Mouse (Mus musculus) kidney, postnatal 0 days (tissue): ENCODE measurements at regions not wholly inside any gene's neighbourhood (a gene's known extent, or its start where the extent isn't known, plus 50 kb on each side); places are given as distances from the start of the nearest gene placed in this dataset.

Experiments
- ATAC-seq: fragments of 200-750 bp; cut with Nextera tagmentation; replicated peaks from 2 replicates; pipeline ENCODE4 v1.8.0; 2017; ENCODE audit warnings: low read depth, moderate number of reproducible peaks, moderate TSS enrichment, moderate library complexity; ENCODE audit not compliant: low FRiP score
- DNase-seq: peaks from one replicate; pipeline ENCODE4 v3.0.0-alpha.2; 2016; ENCODE audit warnings: low spot score
- H3K27ac ChIP-seq: fragments of 300-500 bp; sonication (generic); 2 replicates; pipeline ENCODE4 v1.5.1; 2014; ENCODE audit warnings: mild to moderate bottlenecking
- H3K27me3 ChIP-seq: fragments of 300-500 bp; sonication (generic); 2 replicates; pipeline ENCODE4 v1.6.1; 2014; ENCODE audit warnings: low read length, mixed read lengths; ENCODE audit not compliant: insufficient read depth
- H3K36me3 ChIP-seq: fragments of 300-500 bp; sonication (generic); 2 replicates; pipeline ENCODE4 v1.6.1; 2014; ENCODE audit warnings: low read length, mixed read lengths; ENCODE audit not compliant: insufficient read depth
- H3K4me1 ChIP-seq: fragments of 300-500 bp; sonication (generic); replicated peaks from 2 replicates; pipeline ENCODE4 v1.6.1; 2014; ENCODE audit warnings: antibody characterized with exemption, low read length, mixed read lengths; ENCODE audit not compliant: insufficient read depth
- H3K4me2 ChIP-seq: fragments of 300-500 bp; sonication (generic); 2 replicates; pipeline ENCODE4 v1.6.1; 2014; ENCODE audit warnings: mild to moderate bottlenecking, low read length, moderate library complexity, mixed read lengths
- H3K4me3 ChIP-seq: fragments of 300-500 bp; sonication (generic); replicated peaks from 2 replicates; pipeline ENCODE4 v1.5.1; 2014; ENCODE audit warnings: low read depth, low read length
- H3K9ac ChIP-seq: fragments of 300-500 bp; sonication (generic); 2 replicates; pipeline ENCODE4 v1.6.1; 2014; ENCODE audit warnings: low read depth, low read length
- H3K9me3 ChIP-seq: fragments of 300-500 bp; sonication (generic); replicated peaks from 2 replicates; pipeline ENCODE4 v1.6.1; 2016; ENCODE audit warnings: low read length, inconsistent platforms, mixed read lengths
- CTCF ChIP-seq: IDR thresholded peaks from 2 replicates; pipeline ENCODE4 v1.5.1; 2016; ENCODE audit warnings: antibody characterized with exemption, low read depth, mild to moderate bottlenecking, moderate library complexity
- WGBS: fragments of 180-500 bp; shearing (Covaris S2); extraction: QIAGEN DNeasy Blood & Tissue Kit; methylation state at CpG from one replicate; pipeline ENCODE4 v1.1.7; 2014; 5-methylcytosine and 5-hydroxymethylcytosine counted together

DNA sequence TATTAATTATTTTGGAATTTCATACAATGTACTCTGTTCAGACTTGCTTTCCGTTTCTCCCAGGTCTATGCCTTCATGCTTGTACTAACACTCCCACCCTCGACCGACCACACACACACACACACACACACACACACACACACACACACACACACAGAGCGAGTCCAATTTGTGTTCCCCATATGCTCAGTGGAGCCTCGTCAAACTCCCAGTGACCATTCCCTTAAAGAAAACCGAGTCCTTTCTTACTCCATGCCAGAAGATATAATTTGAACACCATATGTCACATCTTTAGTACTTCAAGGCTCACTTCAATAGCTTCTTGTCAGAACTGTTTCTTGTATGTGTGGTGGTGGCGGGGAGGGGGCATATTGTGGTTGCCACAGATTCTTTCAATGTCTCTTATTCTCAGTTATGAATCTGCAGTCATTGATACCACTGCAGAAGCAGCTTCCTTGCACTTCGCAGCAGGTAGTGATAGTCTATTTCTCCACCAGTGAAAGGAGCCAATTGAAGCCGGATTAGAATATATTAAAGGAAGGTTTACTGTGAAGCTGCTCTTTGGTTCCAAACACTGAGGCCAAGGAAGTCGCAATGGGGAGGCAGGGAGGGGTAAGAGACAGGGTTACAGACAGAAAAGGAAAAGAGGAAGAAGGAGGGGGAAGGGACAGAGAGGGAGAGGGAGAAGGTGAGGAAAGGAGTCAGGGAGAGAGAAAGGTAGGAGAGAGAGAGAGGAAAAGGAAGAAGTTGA lies 672.3 kb downstream of the Vgll3 start:
- ATAC-seq = no peak
- Histone ChIP-seq H3K27ac (no peak overlapping the region), H3K27me3 (no peaks in the 10 kb centered on the region), H3K4me3 (no peak overlapping the region), H3K9me3 (no peaks in the 10 kb centered on the region), H3K4me2 (no peak overlapping the region), H3K4me1 (no peaks in the 10 kb centered on the region), H3K9ac (no peak overlapping the region), H3K36me3 (no peaks in the 10 kb centered on the region)
- TF ChIP-seq CTCF = no peak
- WGBS = 74% methylated on average over 10 of the region's 10 CpGs
- DNase-seq = no peak

DNA sequence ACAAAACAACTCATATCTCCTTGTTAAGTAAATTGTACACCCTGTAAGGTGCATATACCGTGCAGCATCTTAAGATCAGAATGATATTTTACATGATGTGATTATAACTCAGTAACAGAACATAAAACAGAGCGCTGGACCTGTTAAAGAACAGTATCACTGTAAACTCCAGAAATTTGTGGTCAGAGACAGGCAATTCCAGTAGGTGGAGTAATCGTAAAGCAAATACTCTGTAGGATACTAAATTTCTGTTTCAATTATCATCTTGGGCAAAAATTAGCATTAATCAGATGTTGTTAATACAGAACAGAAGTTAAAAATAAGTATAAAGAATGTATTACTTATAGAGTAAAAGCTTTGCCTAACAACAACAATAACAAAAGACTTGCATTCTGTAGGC lies 680.5 kb downstream of the Vgll3 start:
- Histone ChIP-seq H3K9ac (no peak overlapping the region), H3K9me3 (no peaks in the 10 kb centered on the region), H3K36me3 (no peaks in the 10 kb centered on the region), H3K4me1 (no peaks in the 10 kb centered on the region), H3K4me3 (no peak overlapping the region), H3K4me2 (no peak overlapping the region), H3K27ac (no peak overlapping the region), H3K27me3 (no peaks in the 10 kb centered on the region)
- peak; percentile 31; the same call in 1 of the 2 replicates for TF ChIP-seq CTCF
- ATAC-seq (no peak), DNase-seq (no peak)
- 69% methylated on average over 3 of the region's 3 CpGs for WGBS
